Mouse (Mus musculus) thymus, postnatal 36 days (tissue): ENCODE results near the gene Kansl1.
"Not testable (repeated sequence)": the region's sequence is repeated elsewhere in the genome, so short reads cannot be mapped to it uniquely, and the experiment has no call there.

Experiments
- DNase-seq, 2 experiments: peaks; one replicate each; pipeline ENCODE4 v3.0.0; 2022; ENCODE audit warnings: mixed read lengths in 2 of 2

Gene Kansl1

GRCm38 (mm10) chr11:104468751-104469268 is at the start of gene Kansl1:
TSS of gene Kansl1 (minus strand) at chr11:104468861.
- DNase-seq, result no peak

- no peak for DNase-seq
Observed at GRCm38 (mm10) chr11:104512436-104512835, 43.8 kb upstream of the Kansl1 start.

- DNase-seq, result peak in 1 of 2 experiments; percentile 3
Observed at GRCm38 (mm10) chr11:104510606-104511005, 41.9 kb upstream of the Kansl1 start.

- no peak for DNase-seq
Observed at GRCm38 (mm10) chr11:104508455-104508854, 39.8 kb upstream of the Kansl1 start.

GRCm38 (mm10) chr11:104488292-104488691 is 19.6 kb upstream of the Kansl1 start:
- no peak for DNase-seq

GRCm38 (mm10) chr11:104481971-104482370 is 13.3 kb upstream of the Kansl1 start:
- no peak for DNase-seq

- no peak for DNase-seq
Observed at GRCm38 (mm10) chr11:104479505-104479904, 10.8 kb upstream of the Kansl1 start.

- DNase-seq, result peak; percentile 92 to 94
Observed at GRCm38 (mm10) chr11:104469371-104469835, 742 bp upstream of the Kansl1 start.

- no peak for DNase-seq
Observed at GRCm38 (mm10) chr11:104467698-104468097, 963 bp downstream of the Kansl1 start.

GRCm38 (mm10) chr11:104461551-104461950 is 7.1 kb downstream of the Kansl1 start:
- no peak for DNase-seq

- no peak for DNase-seq
Observed at GRCm38 (mm10) chr11:104459671-104460070, 9.0 kb downstream of the Kansl1 start.

- no peak for DNase-seq
Observed at GRCm38 (mm10) chr11:104458507-104458906, 10.2 kb downstream of the Kansl1 start.

GRCm38 (mm10) chr11:104452709-104453108 is 16.0 kb downstream of the Kansl1 start:
- no peak for DNase-seq

GRCm38 (mm10) chr11:104451239-104451638 is 17.4 kb downstream of the Kansl1 start:
- peak; percentile 15 to 23 for DNase-seq

GRCm38 (mm10) chr11:104448499-104448898 is 20.2 kb downstream of the Kansl1 start:
- not testable (repeated sequence) for DNase-seq

- no peak for DNase-seq
Observed at GRCm38 (mm10) chr11:104445538-104445937, 23.1 kb downstream of the Kansl1 start.

- DNase-seq, result no peak
Observed at GRCm38 (mm10) chr11:104445044-104445443, 23.6 kb downstream of the Kansl1 start.

GRCm38 (mm10) chr11:104443359-104443758 is 25.3 kb downstream of the Kansl1 start:
- DNase-seq, result no peak

- DNase-seq, result peak; percentile 91 to 95
Observed at GRCm38 (mm10) chr11:104442333-104443136, 26.1 kb downstream of the Kansl1 start.

GRCm38 (mm10) chr11:104441475-104442332 is 27.0 kb downstream of the Kansl1 start:
- DNase-seq, result peak; percentile 66 to 77

- no peak for DNase-seq
Observed at GRCm38 (mm10) chr11:104440521-104441474, 27.9 kb downstream of the Kansl1 start.

- DNase-seq, result no peak
Observed at GRCm38 (mm10) chr11:104439703-104440102, 29.0 kb downstream of the Kansl1 start.
